Mouse (Mus musculus) heart, embryonic 12.5 days (tissue): Measurements from ENCODE around the gene Gm16181. TPM values are rescaled to one million over a fixed set of nuclear protein-coding genes. Genes with fewer than 3 reads are reported as not detected.

ENCODE experiments used
- ATAC-seq: fragments of 200-750 bp; cut with Nextera tagmentation; 2 replicates; pipeline ENCODE4 v1.8.0; 2017; ENCODE audit warnings: moderate TSS enrichment, moderate library complexity; ENCODE audit not compliant: insufficient number of reproducible peaks, low FRiP score
- H3K27ac ChIP-seq: fragments of 300-500 bp; sonication (generic); 2 replicates; pipeline ENCODE4 v1.5.1; 2016; ENCODE audit warnings: mild to moderate bottlenecking, moderate library complexity; ENCODE audit not compliant: poor library complexity, severe bottlenecking
- H3K27me3 ChIP-seq: fragments of 300-500 bp; sonication (generic); replicated peaks from 2 replicates; pipeline ENCODE4 v1.6.1; 2016; ENCODE audit warnings: mild to moderate bottlenecking, moderate library complexity
- H3K36me3 ChIP-seq: fragments of 300-500 bp; sonication (generic); 2 replicates; pipeline ENCODE4 v1.6.1; 2016; ENCODE audit warnings: mild to moderate bottlenecking, moderate library complexity
- H3K4me1 ChIP-seq: fragments of 300-500 bp; sonication (generic); replicated peaks from 2 replicates; pipeline ENCODE4 v1.6.1; 2016; ENCODE audit warnings: mild to moderate bottlenecking
- H3K4me2 ChIP-seq: fragments of 300-500 bp; sonication (generic); 2 replicates; pipeline ENCODE4 v1.6.1; 2016; ENCODE audit warnings: mild to moderate bottlenecking, moderate library complexity
- H3K4me3 ChIP-seq: fragments of 300-500 bp; sonication (generic); 2 replicates; pipeline ENCODE4 v1.5.1; 2016; ENCODE audit warnings: mild to moderate bottlenecking
- H3K9ac ChIP-seq: fragments of 300-500 bp; sonication (generic); 2 replicates; pipeline ENCODE4 v1.6.1; 2016; ENCODE audit warnings: mild to moderate bottlenecking, moderate library complexity
- H3K9me3 ChIP-seq: fragments of 300-500 bp; sonication (generic); replicated peaks from 2 replicates; pipeline ENCODE4 v1.6.1; 2016; ENCODE audit warnings: mild to moderate bottlenecking, moderate library complexity
- WGBS: fragments of 180-500 bp; shearing (Covaris S2); methylation state at CpG from one replicate; pipeline ENCODE4 v1.1.7; 2016; 5-methylcytosine and 5-hydroxymethylcytosine counted together
- polyA plus RNA-seq: library from polyadenylated mRNA; unstranded; fragments of >200 nt; fragmentation: Nextera tagmentation; extraction: Ambion mirVana; gene quantifications from 2 replicates; pipeline ENCODE4 v1.2.1, GENCODE M21; 2016

Gm16181 gene
- polyA plus RNA-seq, 1 experiment from 2014 or later = not detected

DNA sequence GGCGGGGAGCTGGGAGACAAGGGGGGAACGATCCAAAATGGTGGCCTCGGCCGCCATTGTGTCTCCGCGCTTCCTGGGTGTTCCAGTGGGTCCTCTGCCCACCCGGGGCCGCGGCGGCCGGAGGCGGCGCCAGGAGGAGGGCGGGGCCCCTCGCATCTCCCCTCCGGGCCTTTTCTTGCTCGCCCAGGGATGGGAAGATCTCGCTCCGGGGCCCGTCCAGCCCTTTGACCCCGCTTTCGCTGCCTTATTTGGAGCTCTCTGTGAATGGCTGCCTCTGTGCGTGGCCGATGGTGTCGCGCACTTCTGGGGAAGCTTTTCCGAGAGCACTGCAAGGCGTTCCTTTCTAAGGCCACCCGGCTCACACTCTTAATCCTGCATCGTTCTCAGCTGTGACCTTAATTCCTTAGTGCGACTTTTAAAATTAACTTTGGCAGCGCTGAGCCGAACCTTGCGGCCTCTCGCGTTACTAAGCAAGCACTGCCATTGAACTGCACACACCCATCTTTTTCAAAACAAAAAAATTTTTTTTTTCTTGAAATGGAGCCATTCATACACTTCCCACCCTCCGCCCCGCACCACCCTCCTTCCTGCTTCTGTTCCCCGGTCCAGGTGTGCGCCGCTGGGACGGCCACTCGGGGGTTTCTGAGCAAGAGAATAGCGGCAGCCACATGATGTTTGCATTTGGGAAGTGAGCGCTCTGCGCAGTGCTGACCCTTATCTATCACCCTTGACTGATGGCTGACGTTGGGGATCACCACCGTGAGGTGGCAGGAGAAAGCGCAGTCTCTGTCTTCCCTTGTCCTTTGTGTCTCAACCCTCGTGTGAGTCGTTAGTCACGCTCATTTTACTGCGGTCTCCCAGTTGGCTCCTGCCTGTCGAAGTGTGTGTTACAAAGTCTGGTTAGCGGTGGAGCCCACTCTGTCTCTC is 21.6 kb downstream of the Gm16181 start:
- peaks cover 43% of the 10 kb centered on the region for H3K36me3 ChIP-seq
- peaks cover 46% of the 10 kb centered on the region for H3K4me1 ChIP-seq
- peak; percentile 59 for ATAC-seq
- peak overlapping the region; percentile 89 for H3K4me3 ChIP-seq
- H3K27ac ChIP-seq = peak overlapping the region; percentile 99
- H3K9me3 ChIP-seq = no peaks in the 10 kb centered on the region
- peak overlapping the region; percentile 95 for H3K4me2 ChIP-seq
- H3K27me3 ChIP-seq = no peaks in the 10 kb centered on the region
- H3K9ac ChIP-seq = peak overlapping the region; percentile 99
- WGBS = under 1% methylated on average over 54 of the region's 55 CpGs

DNA sequence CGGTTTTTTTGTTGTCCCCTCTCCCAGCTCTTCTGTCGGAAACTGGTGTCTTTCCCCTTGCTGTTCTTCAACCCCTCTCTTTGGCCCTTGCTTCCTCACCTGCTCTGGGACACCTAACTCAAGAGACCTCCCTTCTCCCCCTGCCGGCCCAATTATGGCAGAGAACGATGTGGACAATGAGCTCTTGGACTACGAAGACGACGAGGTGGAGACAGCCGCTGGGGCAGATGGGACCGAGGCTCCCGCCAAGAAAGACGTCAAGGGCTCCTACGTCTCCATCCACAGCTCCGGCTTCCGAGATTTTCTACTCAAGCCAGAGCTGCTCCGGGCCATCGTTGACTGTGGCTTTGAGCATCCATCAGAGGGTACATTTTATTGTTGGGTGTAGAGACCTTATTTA is 22.5 kb downstream of the Gm16181 start:
- WGBS = 13% methylated on average over 16 of the region's 16 CpGs
- ATAC-seq = no peak
- H3K36me3 ChIP-seq = peaks cover 51% of the 10 kb centered on the region
- peak overlapping the region; percentile 89 for H3K4me3 ChIP-seq
- peaks cover 46% of the 10 kb centered on the region for H3K4me1 ChIP-seq
- H3K27me3 ChIP-seq = no peaks in the 10 kb centered on the region
- peak overlapping the region; percentile 95 for H3K4me2 ChIP-seq
- no peaks in the 10 kb centered on the region for H3K9me3 ChIP-seq
- H3K27ac ChIP-seq = peak overlapping the region; percentile 99
- H3K9ac ChIP-seq = peak overlapping the region; percentile 99

DNA sequence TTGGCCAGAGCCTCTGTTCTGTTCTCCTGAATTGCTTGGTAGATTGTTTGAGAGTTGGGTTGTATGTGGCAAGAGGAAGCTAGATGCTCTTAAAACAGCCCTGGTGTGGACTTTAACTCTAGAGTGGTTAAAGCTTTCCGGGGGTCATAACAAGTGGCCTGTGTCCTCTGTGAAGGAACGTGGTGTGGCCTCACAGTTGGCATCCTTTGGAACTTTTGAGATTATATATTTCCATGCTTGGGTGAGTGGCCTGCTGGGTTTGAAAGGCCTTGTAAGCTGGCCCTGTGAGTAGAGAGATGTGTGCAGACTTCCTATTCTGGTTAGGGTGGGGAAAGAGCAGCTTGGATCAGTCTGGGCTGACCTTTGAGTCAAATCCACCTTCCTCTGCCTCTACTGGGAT is 24.4 kb downstream of the Gm16181 start:
- H3K4me2 ChIP-seq = peak overlapping the region; percentile 95; the same call in 1 of the 2 replicates
- H3K27me3 ChIP-seq = no peaks in the 10 kb centered on the region
- no peaks in the 10 kb centered on the region for H3K9me3 ChIP-seq
- peak overlapping the region; percentile 89 for H3K4me3 ChIP-seq
- peaks cover 45% of the 10 kb centered on the region for H3K4me1 ChIP-seq
- ATAC-seq = no peak
- WGBS = 79% methylated on average over 2 of the region's 2 CpGs
- peaks cover 70% of the 10 kb centered on the region for H3K36me3 ChIP-seq
- H3K9ac ChIP-seq = peak overlapping the region; percentile 99
- H3K27ac ChIP-seq = no peak overlapping the region

DNA sequence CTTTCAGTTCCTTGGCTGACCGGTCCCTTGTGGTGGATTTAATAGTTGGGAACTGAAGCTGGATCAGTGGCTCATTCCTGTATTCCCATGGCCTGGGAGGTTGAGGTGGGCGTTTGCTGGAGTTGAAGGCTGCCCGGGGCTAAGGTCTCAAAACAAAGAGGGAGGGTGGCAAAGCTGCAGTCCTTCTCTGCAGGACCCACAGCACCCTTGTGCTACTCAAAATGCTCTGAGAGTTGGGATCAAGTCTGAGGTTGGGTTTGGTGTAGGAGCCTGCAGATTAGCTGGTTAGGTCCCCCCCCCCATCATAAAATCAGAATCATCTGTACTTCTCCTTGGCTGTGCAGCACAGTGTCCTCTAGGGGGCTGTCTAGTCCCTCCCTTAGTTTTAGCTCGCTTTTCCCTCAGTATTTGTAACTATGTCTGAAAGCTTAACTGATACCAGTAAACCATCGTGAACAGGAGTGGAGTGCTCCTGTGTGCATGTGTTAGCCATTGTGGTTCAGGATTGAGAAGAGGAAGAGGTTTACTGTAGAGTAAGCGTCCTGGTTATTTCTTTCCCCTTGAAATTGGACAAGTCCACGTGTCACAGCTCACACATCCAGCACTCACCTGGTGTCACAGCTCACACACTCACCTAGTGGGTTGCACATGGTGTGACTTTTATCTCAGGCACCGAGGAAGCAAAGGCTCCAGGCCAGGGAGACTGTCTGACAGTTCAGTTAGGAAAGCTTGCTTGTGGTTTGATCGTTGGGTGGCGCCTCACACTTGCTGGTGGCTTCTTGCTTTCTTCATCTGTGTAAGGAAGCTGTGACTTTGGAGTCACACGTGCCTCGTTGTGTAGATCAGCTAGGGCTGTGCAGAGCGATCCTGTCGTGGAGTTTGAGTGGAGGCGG is 25.3 kb downstream of the Gm16181 start:
- ATAC-seq = no peak

DNA sequence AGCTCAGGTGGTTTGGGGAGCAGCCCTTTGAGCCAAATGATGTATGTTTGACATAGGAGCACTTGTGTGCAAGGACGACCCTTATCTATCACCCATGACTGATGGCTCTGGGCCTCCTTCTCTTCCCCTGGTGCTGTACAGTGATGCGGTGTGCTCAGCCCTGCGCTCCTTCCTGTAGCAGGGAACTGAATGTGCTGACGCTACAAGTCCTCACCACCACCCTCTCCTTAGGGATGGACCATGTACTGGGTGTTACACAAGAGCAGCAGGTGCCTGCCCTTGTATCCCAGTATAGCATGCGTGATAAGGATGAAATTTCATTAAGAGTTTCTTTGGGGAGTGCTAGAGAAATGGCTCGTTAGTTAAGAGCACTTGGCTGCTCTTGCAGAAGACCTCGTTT is 26.5 kb downstream of the Gm16181 start:
- Histone ChIP-seq H3K4me3 (no peak overlapping the region), H3K4me2 (no peak overlapping the region), H3K9ac (no peak overlapping the region), H3K9me3 (no peaks in the 10 kb centered on the region), H3K36me3 (peaks cover 90% of the 10 kb centered on the region), H3K4me1 (peaks cover 35% of the 10 kb centered on the region), H3K27ac (no peak overlapping the region), H3K27me3 (no peaks in the 10 kb centered on the region)
- WGBS = 83% methylated on average over 7 of the region's 7 CpGs
- ATAC-seq = no peak

More for the DNA sequence above, 25.3 kb downstream of the Gm16181 start:
- Histone ChIP-seq H3K9me3 (no peaks in the 10 kb centered on the region), H3K9ac (peak overlapping the region; percentile 7; the same call in 1 of the 2 replicates), H3K36me3 (peaks cover 79% of the 10 kb centered on the region), H3K27me3 (no peaks in the 10 kb centered on the region), H3K4me1 (peaks cover 35% of the 10 kb centered on the region), H3K27ac (no peak overlapping the region), H3K4me3 (no peak overlapping the region), H3K4me2 (no peak overlapping the region)
- WGBS = 87% methylated on average over 15 of the region's 15 CpGs

DNA sequence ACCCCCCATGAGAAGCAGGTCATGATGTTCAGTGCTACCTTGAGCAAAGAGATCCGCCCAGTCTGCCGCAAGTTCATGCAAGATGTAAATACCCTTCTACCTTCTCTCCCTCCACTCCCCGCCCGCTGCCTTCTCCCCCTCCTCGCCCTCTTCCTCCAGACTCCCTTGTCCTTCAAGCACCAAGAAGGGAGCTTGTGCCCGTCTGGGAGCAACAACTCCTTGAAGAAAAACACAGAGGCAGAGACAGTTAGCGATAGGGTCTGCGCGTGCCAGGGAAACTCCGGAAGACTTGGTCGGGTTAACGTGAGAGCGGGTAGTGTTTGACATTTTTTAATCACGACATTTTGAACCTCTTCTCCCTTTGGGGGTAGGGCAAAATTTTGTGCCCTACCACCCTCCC is 28.4 kb downstream of the Gm16181 start:
- 93% methylated on average over 14 of the region's 14 CpGs for WGBS
- no peak overlapping the region for H3K4me2 ChIP-seq
- H3K27ac ChIP-seq = no peak overlapping the region
- no peak for ATAC-seq
- no peaks in the 10 kb centered on the region for H3K9me3 ChIP-seq
- no peaks in the 10 kb centered on the region for H3K27me3 ChIP-seq
- peaks cover 98% of the 10 kb centered on the region for H3K36me3 ChIP-seq
- H3K4me3 ChIP-seq = no peak overlapping the region
- no peak overlapping the region for H3K9ac ChIP-seq
- peaks cover 25% of the 10 kb centered on the region for H3K4me1 ChIP-seq

DNA sequence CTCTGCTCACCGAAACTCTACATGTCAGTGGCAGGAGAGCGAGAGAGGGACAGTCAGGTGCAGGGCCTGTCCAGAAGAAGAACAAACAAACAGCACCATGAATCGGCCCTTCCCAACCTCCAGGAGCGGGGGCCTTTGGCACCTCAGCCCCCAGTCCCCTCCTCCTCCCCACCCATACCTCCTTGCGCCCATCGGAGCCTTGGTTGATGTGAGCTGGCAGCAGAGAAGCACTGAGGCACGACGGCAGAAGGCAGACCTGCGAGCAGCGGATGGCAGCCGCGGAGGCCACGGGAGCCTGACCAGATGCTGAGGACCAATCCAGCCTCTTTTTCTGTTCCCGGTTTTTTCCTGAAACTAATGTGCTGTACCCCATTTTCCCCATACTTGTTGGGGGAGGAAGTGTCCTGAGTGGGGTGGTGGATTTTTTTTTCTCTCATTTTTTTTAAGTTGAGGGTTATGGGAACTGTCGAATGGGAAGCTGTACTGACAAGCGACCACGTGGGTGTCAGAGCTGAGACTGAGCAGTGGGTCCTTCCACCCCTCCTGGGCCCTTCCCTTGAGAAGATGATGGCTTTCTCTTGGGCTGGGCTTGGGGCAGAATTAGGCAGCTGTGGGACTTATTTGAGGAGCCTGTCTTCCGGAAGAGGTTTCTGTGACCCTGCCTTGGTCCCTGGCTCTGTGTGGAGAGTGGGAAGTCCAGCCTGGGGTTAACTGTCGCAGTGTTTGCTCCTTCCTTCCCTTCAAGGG is 29.0 kb downstream of the Gm16181 start:
- Histone ChIP-seq H3K4me2 (no peak overlapping the region), H3K27ac (no peak overlapping the region), H3K9me3 (no peaks in the 10 kb centered on the region), H3K9ac (no peak overlapping the region), H3K36me3 (peaks cover 96% of the 10 kb centered on the region), H3K4me1 (peaks cover 19% of the 10 kb centered on the region), H3K4me3 (no peak overlapping the region), H3K27me3 (no peaks in the 10 kb centered on the region)
- ATAC-seq = no peak
- 94% methylated on average over 19 of the region's 19 CpGs for WGBS

DNA sequence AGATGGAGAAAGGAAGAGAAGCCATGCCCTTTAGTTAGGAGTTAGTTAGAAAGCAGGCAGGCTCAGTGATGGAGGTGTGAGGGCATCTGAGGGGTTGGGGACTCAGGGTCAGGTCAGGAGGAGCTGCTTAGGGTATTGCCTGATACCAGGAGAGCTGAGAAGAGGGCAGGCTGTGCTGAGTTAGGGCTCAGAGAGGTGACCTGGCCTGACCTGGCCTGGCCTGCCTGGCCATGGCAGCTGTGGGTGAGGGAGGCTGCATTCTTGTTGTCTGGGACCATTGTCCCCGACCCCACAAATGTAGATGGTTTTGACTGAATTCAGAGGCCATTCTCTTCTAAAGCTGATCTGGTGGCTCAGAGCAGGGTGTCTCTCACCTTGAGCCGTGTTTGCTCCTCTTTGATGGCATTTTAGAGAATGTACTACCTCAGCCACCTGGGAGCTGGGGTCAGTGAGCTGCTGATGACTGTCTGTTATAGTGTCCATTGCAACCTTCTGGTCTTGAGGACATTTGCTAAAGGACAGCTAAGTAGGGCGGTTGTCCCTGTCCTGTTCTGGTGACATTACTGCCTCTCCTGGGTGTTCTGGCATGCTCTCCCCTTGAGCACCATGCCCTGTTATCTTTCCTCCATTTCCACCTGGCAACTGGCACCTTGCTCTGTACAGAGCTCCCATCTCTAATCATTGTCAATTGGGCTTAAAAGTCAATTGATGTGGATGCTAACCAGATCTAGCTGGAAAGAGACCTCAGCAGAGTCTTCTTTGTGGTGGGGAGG is 29.9 kb downstream of the Gm16181 start:
- H3K9me3 ChIP-seq = no peaks in the 10 kb centered on the region
- no peak overlapping the region for H3K27ac ChIP-seq
- no peak overlapping the region for H3K4me2 ChIP-seq
- no peak overlapping the region for H3K4me3 ChIP-seq
- no peaks in the 10 kb centered on the region for H3K27me3 ChIP-seq
- H3K4me1 ChIP-seq = peaks cover 10% of the 10 kb centered on the region
- 87% methylated on average over 3 of the region's 3 CpGs for WGBS
- ATAC-seq = no peak
- no peak overlapping the region for H3K9ac ChIP-seq
- H3K36me3 ChIP-seq = peaks cover 86% of the 10 kb centered on the region

DNA sequence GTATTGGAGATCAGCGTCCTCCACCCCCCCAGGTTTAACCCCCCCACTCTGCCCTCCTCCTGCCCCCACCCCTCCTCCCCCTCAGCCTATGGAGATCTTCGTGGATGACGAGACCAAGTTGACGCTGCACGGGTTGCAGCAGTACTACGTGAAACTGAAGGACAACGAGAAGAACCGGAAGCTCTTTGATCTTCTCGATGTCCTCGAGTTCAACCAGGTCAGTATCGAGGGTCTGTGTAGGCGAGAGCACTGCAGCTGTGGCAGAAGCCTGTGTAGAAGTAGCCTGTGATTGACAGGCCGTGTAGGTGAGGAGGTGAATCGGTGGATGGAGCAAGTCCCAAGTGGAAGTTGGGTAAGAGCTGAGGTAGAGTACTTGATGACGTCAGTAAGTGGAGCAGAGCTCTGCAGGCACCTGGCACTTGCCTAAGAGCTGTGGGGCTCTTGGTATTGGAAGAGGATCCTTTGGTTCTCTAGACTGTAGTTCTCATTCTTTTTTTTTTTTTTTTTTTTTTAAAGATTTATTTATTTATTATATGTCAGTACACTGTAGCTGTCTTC is 30.6 kb downstream of the Gm16181 start:
- Histone ChIP-seq H3K36me3 (peaks cover 79% of the 10 kb centered on the region), H3K27ac (no peak overlapping the region)

DNA sequence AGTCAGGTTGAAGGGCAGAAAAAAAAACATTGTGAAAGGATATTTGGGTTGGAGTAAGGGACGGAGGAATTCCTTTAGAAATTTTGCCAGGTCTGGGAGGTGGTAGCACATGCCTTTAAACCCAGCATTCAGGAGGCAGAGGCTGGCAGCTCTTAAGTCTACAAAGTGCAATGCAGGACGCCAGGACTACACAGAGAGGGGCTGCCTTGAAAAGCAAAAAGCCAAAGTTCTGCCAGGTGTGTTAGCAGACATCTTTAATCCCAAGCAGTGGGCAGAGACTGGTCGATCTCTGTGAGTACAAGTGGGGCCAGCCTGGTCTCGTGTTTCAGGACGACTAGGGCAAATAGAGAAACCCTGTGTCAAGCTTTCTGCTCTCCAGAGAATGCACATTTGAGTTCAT is 31.3 kb downstream of the Gm16181 start:
- 79% methylated on average over 5 of the region's 5 CpGs for WGBS
- no peak overlapping the region for H3K4me2 ChIP-seq

More for the DNA sequence above, 30.6 kb downstream of the Gm16181 start:
- WGBS = 80% methylated on average over 15 of the region's 15 CpGs
- peaks cover 3% of the 10 kb centered on the region for H3K4me1 ChIP-seq
- H3K27me3 ChIP-seq = no peaks in the 10 kb centered on the region
- H3K9me3 ChIP-seq = no peaks in the 10 kb centered on the region
- no peak overlapping the region for H3K4me3 ChIP-seq
- H3K9ac ChIP-seq = no peak overlapping the region
- ATAC-seq = no peak
- H3K4me2 ChIP-seq = no peak overlapping the region

More for the DNA sequence above, 31.3 kb downstream of the Gm16181 start:
- no peak for ATAC-seq
- H3K36me3 ChIP-seq = peaks cover 72% of the 10 kb centered on the region
- no peak overlapping the region for H3K27ac ChIP-seq
- H3K27me3 ChIP-seq = no peaks in the 10 kb centered on the region
- H3K9me3 ChIP-seq = no peaks in the 10 kb centered on the region
- H3K4me3 ChIP-seq = no peak overlapping the region
- H3K4me1 ChIP-seq = no peaks in the 10 kb centered on the region
- no peak overlapping the region for H3K9ac ChIP-seq
